Mouse (Mus musculus) erythroid progenitor cell, adult 5-6 weeks (primary cell): ENCODE measurements at regions not wholly inside any gene's neighbourhood (a gene's known extent, or its start where the extent isn't known, plus 50 kb on each side); places are given as distances from the start of the nearest gene placed in this dataset.

Experiments used
- ATAC-seq: replicated peaks from 2 replicates; pipeline ENCODE4 v1.8.0; 2016; ENCODE audit warnings: moderate number of reproducible peaks, mild to moderate bottlenecking, moderate TSS enrichment, inconsistent platforms; ENCODE audit not compliant: poor library complexity, low FRiP score, severe bottlenecking

DNA sequence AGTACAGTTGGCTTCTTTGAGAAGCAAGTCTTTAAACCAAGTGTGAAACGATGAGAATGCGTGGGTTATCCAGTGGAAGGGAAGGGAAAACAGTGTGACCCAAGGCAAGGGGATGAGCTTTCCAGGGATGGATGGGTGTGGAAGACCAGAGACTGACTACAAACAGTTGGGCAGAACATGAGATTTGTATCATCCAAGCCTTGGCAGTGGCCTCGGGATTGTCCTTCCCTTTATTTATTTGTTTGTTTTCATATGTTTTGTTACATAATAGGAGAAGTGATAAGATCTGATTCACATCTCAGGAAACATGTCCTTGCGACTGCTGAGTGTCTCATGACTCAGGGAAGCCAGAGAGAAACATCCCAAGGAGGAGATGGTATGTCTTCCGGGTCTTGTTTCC is 585.4 kb upstream of the Nox3 start:
- ATAC-seq: no peak

DNA sequence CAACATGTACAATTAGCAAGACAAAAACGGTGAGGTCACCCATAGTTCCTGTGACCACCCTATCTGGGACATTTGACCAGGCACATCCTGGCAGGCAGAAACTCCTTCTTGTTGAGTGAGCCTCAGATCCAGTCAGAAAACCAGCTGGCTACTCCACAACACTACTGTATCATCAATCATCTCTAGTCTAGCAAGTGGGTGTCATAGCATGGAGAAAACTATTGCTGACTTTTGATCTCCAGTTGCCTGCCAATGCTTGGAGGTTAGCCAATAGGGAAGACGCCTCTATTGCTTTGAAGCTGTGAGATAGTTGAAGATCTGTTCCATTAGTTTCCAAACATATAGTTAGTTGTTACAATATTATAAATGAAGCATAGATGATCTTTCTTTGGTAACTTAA is 595.4 kb upstream of the Nox3 start:
- ATAC-seq: no peak

GRCm38 (mm10) chr17:4296521-4297155 is 600.6 kb upstream of the Nox3 start:
- no peak for ATAC-seq

GRCm38 (mm10) chr17:4297156-4297535 is 601.1 kb upstream of the Nox3 start:
- ATAC-seq: no peak

DNA sequence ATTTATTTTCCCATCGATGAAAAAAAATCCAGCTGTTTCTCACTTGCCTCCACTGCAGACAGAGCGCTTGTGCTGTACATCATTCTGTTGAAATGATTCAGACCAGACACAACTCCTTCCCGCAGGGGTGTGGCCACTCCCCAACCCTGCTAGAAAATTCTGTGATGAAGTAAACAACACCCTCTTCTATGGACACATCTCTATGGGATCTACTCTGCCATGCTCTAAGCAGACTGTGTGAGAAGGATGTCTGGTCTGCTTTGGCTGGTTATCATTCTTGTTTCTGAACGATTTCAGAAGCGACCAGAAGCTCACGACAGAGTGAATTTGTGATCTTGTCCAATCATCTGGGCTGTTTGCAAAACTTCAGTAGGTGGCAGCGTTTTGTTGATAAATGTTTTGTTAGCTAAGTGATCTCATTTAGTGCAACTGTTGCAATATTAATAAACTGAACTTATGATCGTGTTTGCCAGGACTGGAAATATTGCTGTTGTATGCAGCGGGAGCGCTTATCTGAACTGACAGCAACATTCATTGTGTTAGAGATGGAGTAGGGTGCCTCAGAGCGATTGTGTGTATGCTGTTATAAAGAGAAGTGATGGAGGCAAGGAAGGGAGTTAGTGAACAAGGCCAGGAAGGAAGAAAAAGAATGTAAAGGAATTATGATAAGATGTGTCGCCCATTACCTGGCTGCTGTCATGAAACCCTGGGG is 605.2 kb upstream of the Nox3 start:
- no peak for ATAC-seq

DNA sequence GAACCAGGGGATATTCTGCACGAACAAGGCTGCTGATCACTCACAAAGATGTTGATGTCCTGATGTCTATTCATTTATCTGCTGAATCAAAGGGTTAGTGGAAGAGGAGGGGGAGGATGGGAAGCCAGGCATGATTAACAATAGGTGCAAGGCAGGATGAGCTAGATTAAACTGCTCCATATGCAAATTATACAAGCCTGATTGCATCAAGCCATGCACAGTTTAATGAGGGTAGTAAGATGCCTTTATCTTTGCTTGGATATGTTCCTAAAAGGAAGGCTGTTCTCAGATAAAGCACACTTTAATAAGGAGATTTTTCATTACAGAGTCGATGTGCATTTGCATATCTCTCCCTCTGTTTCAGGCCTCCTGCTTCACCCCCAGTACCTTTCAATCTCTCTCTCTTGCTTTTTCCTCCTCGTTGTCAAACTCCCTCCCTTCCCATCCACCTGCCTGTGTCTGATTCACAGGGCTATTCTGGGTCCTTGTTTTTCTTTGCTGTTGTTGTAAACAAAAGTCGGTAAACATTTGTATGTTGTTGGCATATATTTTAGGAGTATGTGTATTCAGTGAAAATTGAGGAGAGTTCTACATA is 615.8 kb upstream of the Nox3 start:
- ATAC-seq: no peak

GRCm38 (mm10) chr17:4319141-4319540 is 623.1 kb upstream of the Nox3 start:
- no peak for ATAC-seq

DNA sequence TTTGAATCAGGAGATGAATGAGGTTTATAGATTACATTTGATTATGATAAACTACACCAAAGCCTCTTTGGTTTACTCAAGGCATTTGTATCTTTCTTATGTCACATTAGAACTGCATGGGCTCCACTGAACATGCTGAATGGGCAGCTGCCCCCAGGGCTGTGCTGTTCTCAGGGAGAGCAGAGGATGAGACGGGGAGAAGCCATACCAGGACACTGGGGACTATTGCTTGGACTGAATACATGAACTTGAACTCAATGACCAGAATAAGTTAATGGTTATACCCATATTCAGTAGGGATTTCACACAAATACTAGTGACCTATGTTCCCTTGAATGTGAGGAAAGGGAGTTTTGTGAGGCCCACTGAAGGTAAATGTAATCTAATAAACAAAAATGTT is 632.7 kb upstream of the Nox3 start:
- ATAC-seq: no peak

- no peak for ATAC-seq
Observed at GRCm38 (mm10) chr17:4331650-4332049, 635.6 kb upstream of the Nox3 start.

DNA sequence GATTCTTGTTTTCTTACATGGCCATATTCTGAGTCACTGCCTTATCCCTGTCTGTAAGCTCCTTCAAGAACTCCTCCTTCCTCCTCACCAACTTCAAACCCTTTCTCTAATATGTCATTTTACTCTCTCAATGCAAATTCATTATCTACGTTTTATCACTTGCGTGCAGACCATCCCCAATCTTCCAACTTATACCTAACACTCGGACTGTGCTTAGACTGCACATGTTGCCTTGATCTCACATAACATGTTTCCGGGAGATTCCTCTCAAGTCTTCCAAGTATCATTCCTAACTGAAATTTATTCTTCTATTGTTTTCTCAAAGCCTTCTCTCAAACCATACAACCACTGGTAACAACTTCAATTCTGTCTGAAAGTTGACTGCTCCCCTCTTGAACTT is 637.0 kb upstream of the Nox3 start:
- ATAC-seq: no peak

GRCm38 (mm10) chr17:4353018-4353417 is 641.1 kb upstream of the Arid1b start:
- ATAC-seq: no peak

DNA sequence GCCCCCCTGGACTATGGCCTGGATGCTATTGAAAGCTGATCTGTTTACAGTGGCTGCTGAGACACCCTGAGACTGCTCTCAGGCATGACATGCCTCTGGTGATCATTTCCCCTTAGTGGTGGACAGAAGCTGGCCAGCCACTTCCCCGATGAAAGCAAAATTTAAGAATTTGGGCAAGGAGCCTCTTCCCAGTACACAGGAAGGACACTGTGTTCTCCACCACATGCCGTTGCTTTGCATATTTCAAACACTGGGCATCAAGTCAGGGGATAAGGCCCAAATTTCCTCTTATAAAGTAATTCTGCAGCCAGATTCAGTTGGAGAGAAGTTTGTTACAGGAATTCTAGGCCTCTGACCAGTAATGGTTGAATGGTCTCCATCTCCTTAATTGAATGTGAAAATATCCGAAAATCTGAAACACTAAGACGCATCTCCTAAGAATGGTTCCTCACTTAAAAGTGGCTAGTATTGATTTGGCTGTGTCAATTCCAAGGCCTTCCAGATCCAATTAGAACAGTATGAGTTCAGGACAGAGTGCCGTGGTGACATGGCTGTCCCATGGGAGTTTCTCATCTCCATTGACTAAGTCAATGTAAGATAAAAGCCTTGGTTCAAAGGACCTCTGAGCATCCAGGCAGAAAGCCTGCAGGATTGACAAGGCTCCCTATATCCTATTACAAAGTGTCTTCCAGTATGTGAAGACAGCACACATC is 638.5 kb upstream of the Arid1b start:
- no peak for ATAC-seq

GRCm38 (mm10) chr17:4360413-4361320 is 633.5 kb upstream of the Arid1b start:
- ATAC-seq: no peak

GRCm38 (mm10) chr17:4365811-4366210 is 628.3 kb upstream of the Arid1b start:
- no peak for ATAC-seq

DNA sequence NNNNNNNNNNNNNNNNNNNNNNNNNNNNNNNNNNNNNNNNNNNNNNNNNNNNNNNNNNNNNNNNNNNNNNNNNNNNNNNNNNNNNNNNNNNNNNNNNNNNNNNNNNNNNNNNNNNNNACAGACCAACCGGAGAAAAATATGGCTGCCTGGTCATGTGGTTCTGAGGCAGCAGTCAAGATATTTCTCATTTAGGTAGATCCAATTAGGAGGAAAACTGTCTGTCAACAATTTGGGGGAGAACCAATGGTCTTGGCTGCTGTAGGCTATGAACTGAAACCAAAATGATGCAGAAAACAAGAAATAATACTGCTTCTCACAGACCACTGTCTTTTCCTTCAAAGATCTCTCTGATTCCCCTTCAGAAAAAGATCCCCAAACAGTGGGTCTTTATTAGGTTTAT is 613.7 kb upstream of the Arid1b start:
- ATAC-seq: no peak

DNA sequence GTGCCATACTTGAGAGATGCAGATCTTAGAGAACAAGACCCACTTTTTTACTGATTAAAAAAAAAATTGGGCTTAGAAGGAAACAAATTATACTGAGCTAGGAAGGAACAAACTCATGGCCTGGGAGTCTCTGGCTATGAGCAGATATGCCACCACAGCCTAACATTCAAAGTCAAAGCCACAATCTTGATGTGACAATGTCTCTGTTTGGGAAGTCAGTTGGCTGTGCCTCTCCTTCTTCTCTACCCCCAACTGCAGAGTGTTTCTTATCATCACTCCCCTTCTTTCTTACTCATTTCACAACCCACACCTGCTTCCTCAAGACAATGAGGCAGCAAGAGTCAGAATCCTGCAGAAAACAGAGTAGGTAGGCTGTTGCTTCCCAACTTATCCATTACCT is 613.3 kb upstream of the Arid1b start:
- no peak for ATAC-seq

DNA sequence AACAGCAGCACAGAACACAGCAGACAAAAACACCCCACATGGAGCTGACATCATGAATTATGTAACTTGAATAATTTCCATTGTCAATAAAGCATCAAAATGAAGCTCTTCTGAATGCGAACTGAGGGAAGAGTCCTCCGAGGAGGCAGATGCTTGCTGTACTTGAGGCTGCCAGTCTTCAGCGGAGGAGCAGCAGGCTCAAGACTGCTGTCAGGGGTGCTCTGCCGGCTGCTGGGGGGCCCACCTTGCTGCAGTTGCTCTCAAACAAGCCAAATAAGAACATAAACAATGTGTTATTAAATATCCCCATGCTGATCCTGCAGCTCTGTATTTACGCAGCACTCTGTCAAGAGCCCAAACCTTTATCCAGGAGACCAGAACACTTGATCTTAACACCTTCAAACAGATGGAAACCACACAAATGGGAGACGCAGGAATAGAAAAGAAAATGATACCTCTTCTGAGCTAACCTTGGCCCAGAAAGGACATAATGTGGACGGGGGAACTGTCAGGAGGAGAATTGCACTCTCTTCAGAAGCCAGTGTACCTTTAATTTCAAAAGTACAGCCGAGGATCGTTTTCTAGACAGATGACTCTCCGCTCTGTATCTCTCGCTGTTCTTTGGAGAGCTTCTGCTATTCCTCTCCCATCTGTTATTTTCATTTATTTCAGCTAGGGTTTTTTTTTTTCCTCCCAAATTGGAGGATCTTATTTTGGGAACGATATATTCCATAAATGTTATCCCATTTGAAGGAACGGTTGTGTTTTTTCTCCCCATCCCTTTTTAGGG is 612.0 kb upstream of the Arid1b start:
- no peak for ATAC-seq

DNA sequence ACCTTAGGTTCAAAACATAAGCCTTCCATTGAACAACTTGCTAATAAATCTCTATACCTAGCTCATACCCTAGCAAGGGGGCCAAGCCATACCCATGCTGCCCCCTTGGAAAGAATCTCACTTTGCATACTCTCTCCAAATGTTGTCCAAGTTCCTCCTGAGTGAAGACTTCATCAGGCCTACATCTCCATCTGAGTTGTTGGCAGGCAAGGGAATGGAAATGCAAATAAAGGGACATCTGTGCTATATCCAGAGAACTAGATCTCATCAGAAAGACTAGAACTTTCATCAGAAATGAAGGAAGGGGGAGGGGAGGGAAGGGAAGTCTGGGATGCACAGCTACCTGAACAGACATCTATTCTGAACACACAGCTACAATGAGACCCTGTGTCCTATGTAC is 611.4 kb upstream of the Arid1b start:
- no peak for ATAC-seq

GRCm38 (mm10) chr17:4387616-4388015 is 606.5 kb upstream of the Arid1b start:
- ATAC-seq: no peak
